Mouse (Mus musculus) frontal cortex, postnatal 10 days (tissue): Measurements from ENCODE around the gene Nle1.

Experiments
- DNase-seq, 2 experiments: peaks; one replicate each; pipeline ENCODE4 v3.0.0; 2022; ENCODE audit warnings: low spot score in 2 of 2, mixed read lengths in 1 of 2

Gene Nle1

DNA sequence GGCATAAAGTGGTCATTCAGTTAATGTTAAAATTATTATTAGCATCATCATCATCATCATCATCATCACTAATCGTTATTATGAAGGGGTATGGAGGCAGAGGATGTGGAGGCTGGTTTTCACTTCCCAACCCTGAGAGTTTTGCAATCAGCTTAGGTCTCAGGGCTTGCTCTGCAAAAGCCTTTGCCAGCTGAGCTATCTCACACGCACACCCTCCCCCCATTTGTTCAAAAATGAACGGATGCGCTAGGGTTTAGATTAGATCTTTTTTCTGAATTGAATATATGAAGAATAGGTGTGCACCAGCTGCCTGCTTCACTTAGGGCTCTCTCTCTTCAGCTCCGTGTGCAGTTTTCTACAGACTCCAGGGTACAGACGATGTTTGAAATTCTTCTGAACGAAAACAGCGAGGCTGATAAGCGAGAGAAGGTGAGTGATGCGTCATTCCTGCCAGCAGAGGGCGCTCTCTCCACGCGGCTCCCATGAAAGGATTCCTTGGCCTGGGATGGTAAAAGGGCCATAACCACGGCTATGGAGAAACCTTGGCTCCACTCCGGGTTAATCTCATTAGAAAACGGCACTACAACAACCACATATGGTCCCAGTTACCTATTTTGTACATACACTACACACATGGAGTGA is 6.6 kb upstream of the Nle1 start:
- DNase-seq: peak in 1 of 2 experiments; percentile 66

DNA sequence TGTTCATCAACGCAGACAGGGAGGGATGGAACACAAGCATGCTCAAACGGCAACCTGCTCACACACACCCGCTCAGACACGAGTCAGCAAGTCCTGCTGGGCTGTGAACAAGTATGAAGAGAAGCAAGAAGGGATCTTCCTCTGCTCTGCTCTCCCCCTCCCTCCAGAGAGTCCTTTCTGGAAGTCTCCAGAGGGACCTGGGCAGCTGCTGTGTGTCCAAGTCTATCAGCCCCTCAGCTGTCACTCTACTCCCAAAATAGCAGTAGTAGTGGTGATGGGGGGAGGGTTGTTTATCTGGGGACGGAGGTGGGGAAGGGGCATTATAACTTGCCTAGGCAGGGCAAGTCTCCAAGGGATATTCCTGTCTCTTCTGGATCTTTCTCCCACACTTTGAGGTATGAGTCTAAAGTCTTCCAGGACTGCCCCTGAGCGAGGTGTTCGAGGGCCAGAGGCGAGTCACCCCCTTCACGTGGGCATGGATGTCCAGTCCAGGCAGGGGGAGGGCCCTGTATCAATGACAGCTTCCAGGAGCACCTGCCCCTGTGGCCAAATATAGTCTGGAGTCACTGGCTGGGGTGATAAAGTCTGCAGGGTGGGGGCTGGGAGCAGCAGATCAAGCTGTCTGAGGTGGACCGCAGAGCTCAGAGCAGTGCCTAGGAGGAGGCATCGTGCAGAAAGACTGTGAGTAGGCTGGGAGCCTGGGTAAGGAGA is 2.6 kb upstream of the Nle1 start:
- no peak for DNase-seq

DNA sequence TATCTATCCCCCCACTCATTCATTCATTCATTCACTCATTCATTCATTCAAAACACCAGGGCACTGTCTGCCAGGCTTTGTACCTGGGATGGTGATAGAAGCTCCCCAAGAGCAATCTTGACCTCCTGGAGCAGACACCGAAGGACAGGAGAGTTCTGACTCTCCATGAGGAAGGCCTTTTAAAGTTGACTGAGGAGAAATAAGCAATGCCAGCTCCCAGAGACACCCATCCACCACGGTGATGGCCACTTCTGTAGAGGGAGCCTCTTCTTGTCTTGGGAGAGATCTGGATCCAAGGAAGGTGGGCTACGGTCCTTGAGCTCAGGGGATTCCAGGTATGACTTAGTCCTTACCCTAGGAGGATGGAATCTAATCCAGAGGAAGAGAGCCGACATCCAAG is 2.0 kb upstream of the Nle1 start, which contains the start of gene Unc45b:
Gene Unc45b, plus strand, starts transcription at position 301 of the 400 bp plus-strand sequence.
- no peak for DNase-seq

DNA sequence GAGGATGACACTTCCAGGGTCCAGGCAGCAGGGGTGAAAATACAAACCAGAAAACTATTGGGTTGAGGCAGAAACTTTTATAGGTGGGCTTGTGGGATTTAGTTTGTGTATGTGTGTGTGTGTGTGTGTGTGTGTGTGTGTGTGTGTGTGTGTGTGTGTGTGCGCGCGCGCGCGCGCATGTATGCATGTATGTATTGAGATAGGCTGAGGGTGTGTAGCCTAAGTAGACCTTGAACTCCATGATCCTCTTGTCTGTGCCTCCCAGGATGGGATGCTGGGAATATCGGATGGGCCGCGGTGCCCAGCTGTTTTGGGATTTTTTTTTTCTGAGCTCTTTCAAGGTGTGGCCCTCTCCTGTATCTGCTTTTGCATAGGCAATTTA is 388 bp upstream of the Nle1 start:
- no peak for DNase-seq

DNA sequence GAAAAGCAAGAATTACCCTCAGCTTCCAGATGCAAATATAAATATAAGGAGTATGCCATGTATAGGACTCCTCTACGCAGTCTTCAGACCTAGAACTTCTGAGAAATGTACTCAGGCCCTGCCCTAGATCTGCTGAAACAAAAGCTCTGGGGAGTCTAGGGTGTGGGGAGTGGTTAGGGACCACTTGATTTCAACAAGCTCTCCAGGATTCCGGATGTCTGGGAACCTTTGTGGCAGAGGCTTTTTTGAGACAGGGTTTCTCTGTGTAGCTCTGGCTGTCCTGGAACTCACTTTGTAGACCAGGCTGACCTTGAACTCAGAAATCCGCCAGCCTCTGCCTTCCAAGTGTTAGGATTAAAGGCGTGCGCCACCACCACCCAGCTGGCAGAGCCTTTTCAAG is 2.4 kb downstream of the Nle1 start:
- DNase-seq: no peak

DNA sequence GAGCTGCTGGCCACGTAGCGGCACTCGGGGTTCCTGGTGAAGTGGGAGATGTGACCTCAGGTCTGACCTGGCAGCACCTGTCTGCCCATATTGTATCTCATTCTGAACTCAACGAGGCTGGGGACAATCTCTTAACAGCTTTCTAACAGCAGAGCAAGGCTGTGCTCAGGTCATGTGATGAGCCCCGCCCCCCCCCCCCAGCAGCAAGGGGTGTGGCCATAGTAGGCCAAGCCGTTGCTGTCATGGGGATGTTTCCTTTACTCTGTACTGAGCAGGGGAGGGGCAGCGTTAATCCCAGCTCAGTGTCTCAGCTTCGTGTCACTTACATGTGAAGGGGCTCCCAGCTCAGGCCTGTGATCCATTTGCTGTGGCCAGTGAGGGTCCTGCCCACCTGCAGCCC is 3.3 kb downstream of the Nle1 start:
- DNase-seq: no peak

DNA sequence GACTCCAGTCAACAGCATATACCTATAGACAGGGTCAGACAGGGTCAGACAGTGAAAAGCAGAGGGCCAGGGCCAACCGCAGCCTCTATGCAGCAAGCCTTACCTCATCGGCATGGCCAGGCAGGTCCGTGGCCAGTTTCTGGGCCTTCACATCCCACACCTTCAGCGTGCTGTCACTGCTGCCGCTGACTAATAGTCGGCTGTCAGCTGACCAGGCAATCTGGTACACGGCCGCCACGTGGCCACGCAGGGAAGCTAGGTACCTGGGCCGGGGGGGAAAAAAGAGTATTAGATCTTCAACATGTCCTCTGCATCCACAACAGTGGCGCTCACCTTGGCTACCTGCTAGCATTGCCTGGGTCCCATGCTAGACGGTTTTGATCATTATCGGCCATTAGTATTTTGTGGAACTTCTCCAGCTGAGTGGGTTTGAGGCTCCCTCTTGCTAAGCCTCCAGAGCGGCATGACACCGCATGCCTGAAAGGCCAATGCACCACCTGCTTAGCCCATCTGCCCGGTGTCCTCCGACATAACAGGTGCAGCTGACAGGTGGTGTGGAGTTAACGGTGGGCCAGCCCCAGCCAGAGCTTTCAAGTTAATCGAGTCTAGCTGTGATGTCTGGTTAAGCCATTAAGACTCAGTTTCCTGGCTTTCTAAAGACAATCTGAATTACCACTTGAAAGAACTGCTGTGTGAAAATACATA is 6.5 kb downstream of the Nle1 start:
- no peak for DNase-seq

DNA sequence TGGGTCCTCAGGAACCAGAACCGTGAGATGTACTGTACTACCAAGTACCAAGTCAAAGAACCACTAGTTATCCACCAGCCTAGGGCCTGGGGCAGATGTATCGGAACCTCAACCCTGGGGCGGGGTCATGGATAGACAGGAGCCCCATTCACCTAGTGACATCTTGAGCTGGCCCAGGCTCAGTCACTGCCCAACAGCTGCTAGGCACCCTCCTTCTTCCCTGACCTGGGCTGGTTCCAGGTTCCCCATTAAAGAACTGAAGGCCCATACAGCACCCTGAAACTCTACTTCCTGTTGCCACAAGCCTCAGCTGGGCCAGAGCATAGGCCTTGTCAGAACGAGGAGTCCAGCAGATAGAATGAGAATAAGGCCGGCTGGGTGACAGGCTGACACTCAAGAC is 8.5 kb downstream of the Nle1 start:
- DNase-seq: no peak

DNA sequence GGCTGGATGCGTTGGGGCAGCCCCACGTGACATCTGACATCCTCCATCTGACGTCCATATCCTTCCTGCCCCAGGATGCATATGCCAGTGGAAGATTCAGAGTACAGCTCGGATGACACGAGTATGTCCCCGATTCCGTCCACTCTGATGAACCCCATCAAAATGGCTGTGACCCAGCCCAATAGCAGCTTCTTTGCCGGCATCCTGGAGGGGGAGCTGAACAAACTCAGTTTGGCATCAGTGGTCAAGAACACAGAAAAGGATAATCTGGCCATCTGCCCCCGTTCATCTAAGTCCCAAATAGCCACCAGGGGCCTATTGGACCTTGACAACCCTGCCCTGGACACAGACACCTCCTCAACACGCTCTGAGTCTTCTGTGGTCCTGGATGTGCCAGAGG is 10.7 kb downstream of the Nle1 start:
- no peak for DNase-seq

DNA sequence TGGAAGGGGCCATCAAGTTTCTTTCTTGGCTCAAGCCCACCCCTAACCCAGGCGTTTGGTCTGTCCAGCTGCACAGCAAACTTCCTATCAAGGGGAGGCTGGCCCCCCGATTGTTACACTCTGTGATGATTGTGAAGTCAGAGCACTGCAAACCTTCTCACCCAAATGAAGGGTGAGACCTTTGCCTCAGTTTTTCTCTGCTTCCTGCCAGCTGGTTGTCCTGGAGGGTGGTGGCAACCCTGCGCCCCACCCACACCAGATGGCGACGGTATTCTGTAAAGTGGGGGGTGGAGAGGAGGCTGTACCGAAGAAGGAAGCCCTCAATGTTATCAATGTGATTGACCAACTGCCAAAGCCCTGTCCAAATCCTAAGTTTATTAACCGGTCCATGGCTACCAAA is 16.3 kb downstream of the Nle1 start, which contains the start of gene Fndc8:
Gene Fndc8, plus strand, starts transcription at position 189 of the 400 bp plus-strand sequence.
- no peak for DNase-seq

DNA sequence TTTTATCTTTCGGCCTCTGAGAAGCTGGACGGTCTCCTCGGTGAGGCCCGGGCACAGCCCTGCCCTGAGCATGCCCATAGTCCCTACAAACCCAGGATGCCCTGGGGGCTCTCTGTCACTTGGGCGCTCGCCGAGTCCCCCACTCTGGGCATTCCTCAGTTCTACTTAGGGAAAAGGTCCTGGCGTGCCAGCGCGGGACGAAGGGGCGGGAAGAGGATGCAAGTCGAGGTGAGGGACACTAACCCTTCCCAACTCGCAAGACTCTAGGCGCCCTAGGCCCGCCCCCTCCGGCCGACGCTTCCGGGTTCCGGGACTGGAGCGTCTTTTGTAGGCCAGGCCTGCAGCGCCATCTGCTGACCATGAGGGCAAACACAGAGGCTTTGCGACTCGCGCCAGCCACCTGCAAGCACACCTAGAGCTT is 17.9 kb downstream of the Nle1 start, which contains the start of gene Rad51d:
Gene Rad51d, minus strand, starts transcription at position 273 of the 421 bp plus-strand sequence.
- peak; percentile 81 to 89 for DNase-seq

DNA sequence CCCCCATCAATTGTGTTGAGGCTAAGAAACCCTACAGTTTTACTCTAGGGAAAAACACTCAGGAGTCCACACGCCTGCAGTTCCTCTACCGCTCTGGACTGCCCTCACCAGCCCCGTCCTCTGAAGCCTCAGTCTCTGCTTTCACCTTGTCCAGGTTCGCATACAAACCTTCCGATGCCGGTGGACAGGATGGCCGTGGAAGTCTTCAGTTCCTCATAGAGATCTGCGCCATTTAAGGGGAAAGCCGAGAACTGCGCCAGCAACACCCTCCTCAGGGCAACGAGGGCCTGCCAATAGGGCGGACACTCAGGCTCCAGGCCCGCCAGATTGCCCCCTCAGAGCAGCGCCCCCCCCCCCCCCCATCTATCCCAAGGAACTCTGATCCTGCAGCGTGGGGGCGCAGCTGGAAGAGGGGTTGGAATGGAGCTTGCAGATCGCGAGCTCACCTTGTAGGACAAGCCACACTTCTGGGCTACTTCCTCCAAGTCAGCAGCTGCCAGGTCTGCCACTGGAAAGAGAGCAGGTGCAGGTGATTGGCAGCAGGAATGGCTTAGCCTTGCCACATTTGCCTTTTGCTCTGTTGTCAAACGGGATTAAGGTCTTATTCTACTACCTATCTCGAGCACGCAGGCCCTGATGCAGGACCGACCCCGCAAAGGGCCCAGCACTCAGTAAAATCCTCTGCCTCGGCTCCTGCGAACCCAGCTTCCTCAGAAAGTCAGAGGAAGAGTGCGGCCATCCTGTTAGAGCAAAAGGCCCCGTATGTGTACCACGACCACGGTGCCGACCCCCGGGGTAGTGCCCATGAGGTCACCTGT is 18.5 kb downstream of the Nle1 start:
- no peak for DNase-seq

DNA sequence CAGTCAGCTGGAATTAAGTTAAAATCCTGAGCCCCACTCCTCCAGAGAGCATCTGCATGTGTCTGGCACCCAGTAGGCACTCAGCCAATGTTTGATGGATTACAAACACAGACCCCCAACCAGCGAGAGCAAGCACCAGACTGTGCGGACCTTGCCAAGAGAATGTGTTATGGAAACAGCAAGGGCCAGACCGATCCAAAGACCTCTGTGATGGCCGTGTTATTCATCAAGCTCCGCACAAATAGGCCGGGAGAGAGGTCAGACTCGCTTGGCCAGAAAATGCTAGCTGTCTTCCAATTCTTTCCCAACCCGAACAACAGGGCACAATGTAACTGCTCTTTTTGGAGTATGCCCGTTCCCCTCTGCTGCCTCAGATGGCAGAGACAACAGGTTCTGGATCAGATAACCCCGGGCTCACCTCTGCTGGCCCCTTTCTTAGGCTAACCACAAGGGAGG is 19.7 kb downstream of the Nle1 start:
- no peak for DNase-seq

DNA sequence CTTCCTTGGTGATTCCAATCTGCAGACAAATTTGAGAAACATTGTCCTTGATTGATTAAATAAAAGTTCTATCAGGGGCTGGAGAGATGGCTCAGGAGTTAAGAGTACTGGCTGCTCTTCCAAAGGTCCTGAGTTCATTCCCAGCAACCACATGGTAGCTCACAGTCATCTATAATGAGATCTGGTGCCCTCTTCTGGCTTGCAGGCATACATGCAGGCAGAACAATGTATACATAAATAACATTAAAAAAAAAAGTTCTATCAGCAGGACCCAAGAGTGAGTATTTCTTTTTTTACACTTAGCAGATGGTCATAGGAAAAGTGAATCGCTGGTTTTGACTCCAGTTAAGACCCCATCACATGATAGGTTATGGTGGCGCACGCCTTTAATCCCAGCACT is 21.7 kb downstream of the Nle1 start:
- DNase-seq: no peak

DNA sequence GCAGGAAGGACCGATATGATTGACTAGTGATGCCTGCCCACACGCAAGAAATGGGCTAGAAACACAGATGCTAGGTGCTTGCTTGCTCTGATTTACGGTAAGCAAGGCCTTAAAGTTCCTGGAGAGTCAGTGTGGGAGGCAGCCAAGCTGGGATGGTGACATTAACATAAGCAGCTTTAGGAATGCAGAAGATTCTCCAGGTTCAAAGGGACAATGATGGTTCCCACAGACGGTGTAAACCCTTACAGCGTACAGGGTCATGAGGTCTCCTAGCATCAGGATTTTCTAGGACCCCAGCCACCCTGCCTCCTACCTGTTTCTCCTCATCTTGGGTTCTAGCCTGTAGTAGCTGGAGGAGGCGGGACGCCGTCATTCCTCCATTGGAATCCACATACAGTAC is 25.0 kb downstream of the Nle1 start:
- DNase-seq: no peak

DNA sequence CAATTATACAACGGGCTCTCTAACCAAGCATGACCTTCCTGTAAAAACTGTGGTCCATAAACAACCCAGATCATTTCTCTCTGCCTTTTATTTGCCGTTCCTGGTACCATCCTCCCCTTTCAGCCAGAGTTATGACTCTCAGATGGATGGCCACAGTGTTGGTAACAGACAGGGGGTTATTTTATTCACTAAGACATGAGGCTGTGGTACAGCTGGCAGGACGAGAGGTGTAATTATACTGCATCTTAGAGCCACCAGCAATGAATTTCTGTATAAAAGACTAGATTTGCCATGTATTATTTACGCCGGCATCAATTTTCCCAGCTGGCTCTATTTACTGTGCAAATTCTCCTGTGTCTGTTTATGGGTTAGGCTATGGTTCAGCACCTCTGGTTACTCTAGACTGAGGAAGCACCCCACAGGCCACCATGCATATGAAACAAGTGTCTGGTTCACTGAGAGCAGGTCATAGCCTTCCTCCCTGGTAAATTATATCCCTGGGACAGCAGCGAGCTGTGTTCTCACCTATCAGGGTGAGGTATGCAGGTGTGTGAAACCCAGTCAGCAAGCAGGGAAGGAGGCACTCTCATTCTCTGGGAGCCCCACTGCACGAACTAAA is 30.4 kb downstream of the Nle1 start:
- no peak for DNase-seq

DNA sequence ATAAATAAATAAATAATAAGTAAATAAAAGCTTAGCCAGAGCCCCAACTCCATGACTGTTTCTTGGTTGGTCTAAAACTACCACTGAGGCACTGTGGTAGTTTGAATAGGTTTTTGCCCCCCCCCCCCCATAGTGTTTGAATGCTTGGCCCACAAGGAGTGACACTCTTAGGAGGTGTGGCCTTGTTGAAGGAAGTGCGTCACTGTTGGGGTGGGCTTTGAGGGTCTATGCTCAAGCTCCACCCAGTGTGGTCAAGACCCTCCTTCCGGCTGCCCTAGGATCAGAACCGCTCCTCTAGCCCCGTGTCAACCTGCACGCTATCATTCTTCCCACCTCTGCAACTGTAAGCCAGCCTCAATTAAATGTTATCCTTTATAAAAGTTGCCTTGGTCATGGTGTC is 32.6 kb downstream of the Nle1 start:
- DNase-seq: no peak

DNA sequence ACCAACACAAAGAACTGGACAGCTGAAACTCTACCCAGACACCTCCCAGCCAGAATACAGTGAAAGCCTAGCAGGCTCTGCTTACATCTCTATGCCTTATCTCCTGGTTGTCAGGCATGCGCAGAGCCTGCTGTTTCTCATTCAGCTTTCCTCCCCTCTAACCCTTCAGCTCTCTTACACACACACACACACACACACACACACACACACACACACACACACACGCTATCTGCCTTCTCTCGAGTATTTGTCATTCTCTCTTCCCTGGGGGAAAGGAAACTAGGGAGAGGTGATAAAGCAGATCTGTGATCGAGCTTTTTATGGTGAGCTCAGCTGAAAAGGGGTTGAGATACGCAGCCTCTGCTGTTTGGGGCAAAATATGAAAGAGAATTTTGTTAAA is 33.3 kb downstream of the Nle1 start:
- DNase-seq: no peak

DNA sequence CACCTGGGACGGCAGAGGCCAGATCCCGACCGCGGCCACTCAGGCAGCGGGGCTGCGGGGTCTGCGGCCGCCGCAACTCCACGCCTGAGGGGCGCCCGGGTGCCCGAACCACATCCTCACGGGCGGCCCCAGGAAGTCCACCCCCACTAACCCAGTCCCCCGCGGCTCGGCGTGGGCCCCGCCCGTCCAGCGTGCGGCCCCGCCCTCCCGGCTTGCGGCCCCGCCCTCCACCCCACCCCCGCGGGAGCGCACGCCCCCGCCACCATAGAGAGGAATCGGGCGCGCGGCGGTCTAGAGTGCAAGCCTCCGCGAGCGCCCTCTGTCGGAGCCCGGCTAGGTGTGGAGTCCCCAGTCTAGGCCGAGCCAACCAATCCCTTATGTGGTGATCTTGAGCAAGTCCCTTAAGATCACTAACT is 37.2 kb downstream of the Nle1 start, which contains the start of gene Rffl:
Gene Rffl, minus strand, starts transcription at position 180 of the 416 bp plus-strand sequence.
- DNase-seq: peak; percentile 75 to 91

DNA sequence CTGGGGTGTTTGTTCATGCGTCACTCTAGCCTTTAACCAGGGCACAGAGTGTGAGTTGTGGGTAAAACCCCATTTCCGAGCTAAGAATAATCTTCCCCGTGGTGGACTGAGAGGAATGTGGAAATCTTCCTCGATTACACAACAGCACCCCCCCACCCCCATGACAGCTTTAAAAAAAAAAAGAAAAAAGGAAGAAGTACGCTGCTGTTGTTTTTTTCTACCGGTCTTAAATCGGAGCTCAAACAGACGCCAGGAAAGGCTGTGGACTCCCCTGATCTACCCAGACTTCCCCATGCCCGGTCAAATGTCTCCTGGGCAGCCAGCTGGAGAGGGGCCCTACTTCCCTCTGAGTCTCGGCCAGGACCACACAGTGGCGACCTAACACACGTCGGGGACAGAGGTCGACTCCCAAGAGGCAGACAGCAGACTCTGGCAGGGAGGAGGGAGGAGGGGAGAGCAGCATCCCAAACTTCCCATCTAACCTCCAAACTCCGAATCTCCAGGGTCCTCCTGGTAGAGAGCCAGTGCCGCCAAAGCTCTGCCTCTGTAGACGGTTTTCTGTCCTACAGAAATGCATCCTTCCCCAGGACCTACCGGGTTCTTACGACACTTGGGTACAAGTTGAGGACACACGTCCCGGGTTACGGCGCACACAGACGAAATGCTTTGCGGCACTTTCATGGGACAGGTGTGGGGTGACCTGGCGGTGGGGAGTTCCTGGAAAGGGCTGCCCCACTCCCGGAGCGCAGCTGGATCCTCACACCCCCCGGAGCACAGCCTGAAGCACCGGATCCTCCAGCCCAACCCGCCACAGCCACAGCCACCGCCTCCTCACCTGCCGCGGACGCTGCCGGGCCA is 37.8 kb downstream of the Nle1 start:
- DNase-seq: peak; percentile 47 to 55
